Mouse (Mus musculus): ENCODE data around the gene Gramd1b.

The Gramd1b gene

DNA sequence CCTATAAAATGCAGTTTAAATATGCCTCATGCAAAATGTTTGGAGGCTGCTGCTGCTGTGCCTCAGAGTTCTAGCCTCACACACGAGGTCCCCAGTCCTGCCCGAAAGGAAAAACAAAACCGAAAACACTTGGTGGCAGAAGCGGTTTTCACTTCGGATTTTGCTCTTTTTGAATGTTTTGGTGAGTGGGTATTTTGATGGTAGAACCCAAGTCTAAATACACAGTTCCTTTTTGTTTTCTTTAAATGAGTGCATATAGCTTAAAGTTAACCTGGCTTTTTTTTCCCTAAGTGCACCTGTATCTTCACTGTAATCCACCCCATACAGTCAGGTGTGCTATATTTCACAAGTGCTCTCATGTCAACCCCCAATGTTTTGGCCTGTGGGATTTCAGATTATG, 174.8 kb downstream of the Gramd1b start:
- DNase-seq: no peak

DNA sequence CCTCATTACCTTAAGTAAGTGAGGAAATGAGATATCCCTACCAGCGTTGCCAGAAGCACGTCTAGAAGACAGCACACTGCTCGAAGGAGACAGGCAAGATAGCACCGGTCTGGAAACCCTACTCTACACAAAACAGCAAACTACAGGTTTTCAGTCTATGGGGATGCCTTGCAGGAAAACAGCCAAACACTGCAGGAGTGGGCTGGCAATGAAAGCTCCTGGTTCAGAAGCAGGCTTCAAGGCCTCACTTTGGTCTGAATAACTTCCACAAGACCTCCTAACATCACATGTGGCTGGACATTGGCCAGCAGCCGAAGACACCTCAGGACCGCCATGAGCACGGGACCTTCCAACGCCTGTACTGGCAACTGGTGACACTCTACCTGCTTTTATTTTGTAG, 175.8 kb downstream of the Gramd1b start:
- DNase-seq: no peak

DNA sequence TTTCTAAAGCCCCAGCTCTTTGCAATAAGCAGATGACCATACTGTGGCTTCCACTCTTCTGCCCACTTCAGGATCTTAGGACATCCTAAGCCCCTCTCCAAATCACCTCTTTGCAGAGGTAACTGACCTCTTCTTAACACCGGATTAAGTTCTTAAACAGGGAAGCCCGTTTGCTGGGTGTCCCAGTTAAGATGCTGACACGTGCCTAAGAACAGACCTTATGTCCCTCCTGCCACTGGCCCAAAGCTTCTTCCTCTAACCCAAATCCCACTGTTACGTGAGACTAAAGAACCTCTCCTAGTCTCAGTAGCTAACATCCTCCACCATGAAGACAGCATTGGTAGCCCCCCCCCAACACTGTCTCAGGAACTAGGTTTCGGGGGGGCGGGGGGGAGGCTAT, 177.6 kb downstream of the Gramd1b start:
- DNase-seq: no peak

DNA sequence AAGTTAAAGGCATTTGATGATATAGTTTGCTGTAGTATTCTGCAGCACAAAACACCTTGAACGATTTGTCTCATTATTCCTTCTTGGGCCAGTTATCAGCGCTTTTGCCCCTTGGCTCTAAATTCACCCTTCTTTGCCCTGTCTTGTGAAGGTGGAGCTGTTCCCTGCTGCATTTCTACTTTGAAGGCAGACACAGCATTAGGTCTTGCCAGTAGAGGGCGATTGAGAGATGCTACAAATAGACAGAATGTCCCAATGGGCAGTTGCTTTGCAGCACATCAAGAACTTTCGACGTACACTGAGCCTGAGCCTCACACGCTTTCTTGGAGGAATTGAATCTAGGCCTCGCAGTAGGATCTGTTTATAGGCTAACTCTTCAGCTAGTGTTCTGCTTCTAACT, 180.5 kb downstream of the Gramd1b start:
- peak; percentile 80 for DNase-seq

DNA sequence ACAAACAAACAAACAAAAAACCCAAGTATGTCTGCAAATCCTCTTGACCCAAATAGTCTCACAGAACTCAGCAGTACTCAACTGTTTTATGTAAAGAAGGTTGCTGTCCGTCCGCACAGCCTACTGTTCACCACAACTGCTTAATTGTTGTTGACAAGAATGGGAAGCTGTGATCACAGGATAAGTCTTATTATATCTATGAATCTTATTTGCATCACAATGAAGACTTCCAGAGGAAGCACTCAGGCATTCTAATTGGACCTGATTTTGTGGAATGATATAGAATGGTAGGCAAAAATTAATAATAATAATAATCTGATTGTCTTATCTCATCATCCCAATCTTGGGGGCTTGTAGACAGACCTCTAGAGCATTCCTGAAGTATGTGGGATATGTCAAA, 181.1 kb downstream of the Gramd1b start:
- DNase-seq: no peak

DNA sequence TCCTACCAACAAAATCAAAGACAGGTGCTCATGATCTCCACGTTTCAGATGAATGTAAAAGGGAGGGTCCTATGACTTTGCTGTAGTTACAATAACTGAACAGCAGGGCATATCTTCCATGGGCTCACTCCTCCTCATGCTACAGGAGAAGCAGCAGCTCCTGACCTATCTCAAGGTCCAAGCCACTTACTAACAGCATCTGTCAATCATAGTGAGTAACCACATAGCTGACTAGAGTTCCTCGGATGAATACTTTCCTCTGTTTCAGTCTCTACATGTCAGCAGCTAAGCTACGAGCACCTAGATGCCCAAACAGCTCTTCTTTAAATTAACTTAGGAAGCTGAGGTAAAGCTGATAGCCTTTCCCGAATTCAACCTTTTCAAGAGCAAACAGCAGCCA, 181.6 kb downstream of the Gramd1b start:
- DNase-seq: no peak

DNA sequence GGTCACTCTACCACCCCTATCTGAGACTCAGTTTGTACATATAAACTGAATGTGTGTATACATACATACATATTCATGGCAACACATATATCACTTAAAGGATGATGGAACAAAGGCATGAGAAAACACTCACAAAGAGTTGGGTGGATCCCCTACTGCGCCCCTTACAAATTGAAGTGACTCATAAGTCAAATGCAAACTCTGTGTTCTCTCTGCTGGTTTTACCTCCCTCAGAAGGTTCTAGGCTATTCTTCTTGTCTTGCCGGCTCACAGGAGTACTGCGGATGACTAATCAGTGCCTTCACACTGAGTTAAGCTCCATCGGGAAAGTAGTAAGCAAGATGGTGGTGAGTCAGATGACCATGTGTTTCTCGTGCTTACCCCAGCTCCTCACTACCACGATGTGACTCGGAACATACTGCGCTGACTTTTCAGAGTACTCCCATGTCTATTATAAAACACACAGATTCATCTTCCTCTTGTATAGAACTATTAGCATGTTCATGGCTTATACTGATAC, 182.4 kb downstream of the Gramd1b start:
- no peak for DNase-seq

DNA sequence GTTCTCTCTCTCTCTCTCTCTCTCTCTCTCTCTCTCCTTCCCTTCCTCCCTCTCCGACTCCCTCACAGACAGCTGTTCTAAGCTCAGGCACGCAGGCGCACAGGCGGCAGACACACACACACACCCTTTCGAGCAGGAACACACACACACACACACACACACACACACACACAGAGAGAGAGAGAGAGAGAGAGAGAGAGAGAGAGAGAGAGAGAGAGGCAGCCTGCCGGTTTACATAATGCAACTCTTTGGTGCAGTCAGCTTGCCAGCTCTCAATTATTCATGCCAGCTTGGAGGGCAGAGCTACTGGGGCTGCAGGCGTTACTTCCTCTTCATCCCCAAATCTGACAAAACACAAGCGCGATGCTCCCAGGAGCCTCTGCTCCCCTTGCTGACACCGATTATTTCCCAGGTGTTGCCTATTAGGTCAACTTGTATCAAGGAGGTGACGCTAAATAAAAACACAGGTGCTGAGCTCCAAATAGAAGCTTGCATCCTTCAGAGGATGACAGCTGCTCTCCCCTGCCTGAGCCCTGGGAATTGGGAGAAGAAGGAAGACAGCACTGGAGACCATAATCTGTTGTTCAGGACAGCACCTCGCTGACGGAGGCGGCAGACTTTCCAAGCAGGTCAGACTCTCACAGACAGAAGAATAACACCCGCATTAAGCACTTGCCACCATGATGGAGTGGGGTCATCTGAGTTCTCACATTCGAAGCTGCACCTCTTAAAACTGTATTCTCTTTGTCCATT, 184.8 kb downstream of the Gramd1b start:
- DNase-seq: peak; percentile 58

DNA sequence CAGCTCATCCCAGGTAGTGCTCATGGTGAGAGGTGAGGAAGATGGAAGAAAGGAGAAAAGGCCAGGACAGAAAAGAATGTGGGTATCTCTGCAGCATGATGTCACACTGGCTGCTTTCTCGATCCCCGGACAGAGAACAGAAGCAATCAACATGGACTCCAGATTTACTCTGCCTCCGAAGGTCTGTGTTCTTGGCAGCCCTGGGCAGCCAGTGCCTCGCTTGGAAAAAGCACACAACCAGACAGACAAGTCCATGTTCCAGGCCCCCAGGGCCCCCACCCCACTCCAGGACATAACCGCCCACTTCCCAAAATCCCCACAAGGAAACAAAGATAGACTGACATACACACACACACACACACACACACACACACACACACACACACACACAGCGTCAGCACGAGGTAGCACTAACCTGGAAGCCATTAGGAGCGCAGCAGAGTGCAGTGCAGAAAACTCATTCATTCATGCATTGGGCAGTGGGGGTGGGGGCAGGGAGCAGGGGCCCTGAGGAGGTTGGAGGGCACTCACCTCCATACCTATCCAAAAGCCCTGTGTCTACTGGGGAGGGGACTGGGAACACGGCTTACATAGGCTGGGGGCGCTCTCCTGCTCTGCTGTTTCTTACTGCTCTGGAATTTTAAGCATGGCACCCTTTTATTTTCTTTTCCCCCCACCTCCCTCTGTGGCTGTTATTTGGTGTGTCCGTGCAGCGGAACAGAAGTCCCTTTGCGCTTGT, 185.5 kb downstream of the Gramd1b start:
- DNase-seq: peak; percentile 43

DNA sequence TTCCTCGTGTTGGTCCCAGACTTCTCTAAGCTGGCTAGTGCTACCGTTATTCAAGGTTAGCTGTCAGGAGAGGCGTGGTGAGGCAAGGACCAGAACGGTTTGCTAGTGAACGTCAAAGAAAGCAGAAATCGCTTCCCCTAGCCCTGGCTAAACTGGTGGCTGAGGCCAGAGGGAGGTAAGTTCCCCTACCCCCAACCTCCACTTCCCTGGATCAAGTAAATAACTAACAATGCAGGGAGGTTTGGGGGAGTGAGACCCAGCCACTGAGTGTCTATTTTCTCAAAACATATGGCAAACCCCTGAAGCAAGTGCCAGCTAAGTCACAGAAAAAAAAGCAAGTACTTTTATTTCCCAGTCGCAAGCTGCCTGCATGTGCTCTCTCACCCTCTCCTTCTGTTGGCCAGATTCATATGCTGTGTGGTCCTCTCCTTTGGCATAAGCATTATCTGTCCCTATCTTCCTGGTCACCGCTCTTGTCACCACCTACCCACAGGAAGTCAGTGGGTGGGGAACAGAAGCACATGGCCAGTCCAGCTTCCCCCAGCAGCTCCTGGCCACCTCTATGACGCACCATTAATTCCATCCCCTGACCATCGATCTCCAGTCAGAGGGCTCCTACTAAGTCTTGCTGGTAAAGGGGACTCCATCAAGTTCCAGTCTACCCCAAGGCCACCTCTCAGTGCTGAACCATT, 186.2 kb downstream of the Gramd1b start:
- no peak for DNase-seq

DNA sequence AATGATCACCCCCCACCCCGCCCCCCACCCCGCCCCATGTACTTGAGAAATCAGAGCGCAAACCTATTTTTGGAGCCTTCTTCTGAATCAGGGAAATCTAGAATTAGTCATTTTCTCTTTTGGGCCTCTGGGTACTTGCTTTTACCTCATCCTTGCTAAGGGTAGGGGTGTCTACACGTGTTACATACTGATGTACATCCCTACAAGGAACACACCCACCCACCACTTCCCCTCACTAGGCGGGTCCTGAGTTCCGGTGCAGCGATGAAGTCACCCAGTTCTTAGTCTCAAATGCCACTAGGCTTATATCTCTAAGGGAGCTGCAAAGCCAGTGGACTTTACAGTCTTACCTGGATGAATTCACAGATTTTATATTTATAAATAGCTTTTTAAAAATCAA, 187.4 kb downstream of the Gramd1b start:
- DNase-seq: no peak

DNA sequence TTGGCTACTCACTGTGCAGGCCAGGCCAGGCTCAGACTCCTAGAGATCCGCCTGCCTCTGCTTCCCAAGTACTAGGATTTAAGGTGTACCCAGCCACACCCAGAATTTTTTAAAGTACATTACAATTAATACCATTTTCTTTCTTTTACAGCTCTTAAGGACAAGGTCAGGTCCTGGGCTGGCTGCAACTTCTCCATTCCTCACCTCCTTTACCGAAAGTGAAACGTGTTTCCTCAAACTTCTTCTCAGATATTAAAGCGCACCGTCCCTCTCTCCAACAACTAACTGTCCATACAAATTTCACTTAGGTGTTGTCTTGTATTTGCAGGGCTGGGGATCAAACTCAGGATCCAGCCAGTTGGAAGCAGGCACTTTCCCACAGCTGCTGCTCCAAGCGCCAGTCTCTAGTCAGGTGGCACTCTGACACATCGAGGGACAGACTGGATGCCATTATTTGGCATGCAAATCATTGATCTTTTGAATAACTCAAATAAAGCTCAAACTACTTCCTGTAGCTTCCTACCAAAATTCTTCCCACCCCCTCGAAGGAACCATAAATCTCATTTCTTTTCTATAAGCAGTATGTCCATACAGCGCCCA, 188.0 kb downstream of the Gramd1b start:
- no peak for DNase-seq

DNA sequence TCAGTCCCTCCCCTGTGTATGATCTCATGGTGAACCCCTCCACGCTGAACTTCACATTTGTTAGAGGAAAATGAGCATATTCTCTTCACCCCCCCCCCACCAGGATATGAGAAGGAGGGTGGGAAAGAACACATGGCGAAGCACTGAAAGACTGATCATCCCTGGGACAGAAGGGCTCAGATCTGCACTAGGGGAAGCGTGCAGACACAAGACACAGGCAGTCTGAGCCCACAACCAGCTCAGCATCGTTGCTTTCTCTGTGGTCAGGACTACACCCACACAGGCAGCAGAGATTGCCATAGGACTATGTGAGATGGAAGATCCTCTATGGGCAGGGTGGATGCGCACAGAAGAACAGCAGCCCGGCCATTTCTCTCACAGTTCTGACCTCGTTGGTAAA, 189.1 kb downstream of the Gramd1b start:
- DNase-seq: no peak

DNA sequence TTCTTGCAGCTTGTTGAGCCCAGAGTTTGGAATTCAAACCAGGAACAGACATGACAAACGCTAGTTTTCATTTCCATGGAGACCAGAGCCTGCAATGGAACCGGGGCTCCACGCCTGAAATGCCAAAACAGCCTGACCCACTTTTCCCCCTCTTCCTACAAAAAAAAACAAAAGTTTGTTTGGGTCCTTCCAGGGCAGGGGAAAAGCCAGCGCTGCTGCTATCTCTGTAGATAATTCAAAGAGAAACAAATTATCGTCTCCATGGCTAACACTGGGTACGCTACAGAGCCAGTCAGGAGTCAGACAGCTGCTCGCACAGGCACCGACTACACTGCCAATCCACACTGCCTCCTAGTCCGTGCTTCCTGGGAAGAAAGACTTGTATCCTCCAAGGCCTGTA, 191.6 kb downstream of the Gramd1b start:
- no peak for DNase-seq

DNA sequence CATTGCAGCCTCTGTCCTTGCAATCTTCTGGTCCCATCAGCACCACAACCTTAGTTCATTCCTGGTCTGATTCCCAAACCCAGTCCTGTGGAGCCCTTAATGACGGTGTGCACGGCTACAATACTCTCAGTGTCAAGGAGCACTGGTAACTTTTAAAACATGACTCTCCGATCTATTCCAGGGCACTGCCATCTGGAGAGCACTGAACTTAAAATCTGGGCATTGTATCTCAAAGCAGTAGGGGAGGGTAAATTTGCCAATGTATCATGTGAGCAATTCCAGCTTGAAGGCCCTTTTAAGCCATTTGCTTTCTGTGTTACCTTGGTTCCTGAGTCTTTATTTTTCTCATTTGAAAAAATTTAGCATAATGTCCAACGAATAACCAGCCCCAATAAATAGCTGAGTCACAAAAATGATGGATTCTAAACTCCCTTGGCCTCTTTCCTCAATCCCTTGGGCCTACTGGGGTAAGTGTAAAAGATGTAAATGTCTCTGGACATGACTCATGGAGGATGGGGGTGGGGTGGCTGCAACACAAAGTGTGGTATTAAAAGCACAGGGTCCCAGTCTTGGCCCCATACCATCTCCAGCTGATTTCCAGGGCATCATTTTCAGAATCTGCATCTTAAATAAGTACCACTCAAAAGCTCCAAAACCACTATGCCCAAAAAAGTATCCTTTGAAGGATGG, 193.9 kb downstream of the Gramd1b start:
- DNase-seq: no peak

DNA sequence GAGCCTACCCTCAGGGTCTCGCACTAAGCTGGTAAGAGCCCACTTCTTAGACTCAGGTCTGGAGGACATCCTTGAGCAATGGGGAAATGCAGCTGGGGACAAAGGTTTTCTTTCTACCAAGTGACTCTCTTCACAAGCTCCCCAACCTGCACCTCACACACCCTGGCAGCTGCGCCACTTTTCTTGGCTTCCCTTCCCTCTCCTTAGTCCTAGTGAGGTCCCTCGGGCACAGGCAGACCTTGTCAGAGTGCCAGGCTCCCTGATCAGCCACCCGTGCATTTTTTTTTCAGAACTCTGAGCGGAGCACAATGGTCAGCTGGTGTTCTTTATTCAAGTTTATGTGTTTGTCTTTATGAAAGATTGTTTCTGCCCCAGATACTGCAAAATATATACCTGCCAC, 194.5 kb downstream of the Gramd1b start:
- DNase-seq: no peak

DNA sequence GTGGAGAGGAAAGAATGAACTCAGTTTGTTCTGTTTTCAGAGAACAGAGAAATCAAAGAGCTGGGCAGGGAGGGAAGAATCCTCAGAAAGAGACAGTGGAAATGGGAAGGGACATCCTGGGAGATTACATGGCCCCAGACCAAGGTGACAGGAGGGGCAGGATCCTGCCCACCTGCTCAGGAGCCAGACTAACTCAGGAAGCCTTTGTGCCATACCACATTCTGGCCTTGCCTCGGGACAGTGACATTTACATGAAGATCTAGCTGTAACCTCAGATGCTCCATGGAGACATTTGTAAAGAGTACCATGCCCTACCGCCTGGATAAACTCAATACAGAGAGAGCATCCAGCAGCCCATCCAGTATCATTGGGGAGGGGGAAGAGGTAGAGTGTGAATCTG, 196.6 kb downstream of the Gramd1b start:
- DNase-seq: no peak

DNA sequence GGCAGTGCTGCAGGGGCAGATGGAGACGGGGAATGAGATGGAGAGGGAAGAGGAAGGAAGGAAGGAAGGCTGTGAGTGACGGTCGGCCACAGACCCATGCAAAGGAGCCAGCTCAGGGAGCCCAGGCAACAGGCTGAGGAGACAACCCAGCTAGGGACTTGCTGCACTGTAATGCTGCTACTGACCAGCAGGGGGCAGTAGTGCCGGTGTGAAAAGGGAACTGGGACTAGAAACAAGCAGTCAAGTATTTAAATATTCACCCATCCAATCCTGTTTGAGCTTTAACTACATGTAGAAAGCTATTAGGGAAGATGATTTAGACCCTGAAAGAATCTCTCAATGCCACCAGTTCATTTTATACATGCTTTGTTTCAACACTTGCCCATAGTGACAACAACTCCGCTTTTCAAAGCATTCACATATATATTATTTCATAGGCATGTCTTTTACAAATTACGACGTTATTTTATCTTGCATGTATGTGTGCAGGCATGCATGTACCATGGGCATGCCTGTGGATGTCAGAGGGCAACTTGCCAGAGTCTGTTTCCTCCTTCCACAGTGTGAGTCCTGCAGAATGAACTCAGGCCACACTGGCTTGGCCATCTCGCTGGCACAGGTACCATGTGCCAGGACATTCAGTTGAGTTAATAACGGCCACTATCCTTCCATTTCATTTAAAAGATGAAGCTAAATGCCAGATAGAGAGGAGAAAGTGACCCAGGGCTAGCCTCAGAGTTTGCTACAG, 197.4 kb downstream of the Gramd1b start:
- peak; percentile 62 for DNase-seq

DNA sequence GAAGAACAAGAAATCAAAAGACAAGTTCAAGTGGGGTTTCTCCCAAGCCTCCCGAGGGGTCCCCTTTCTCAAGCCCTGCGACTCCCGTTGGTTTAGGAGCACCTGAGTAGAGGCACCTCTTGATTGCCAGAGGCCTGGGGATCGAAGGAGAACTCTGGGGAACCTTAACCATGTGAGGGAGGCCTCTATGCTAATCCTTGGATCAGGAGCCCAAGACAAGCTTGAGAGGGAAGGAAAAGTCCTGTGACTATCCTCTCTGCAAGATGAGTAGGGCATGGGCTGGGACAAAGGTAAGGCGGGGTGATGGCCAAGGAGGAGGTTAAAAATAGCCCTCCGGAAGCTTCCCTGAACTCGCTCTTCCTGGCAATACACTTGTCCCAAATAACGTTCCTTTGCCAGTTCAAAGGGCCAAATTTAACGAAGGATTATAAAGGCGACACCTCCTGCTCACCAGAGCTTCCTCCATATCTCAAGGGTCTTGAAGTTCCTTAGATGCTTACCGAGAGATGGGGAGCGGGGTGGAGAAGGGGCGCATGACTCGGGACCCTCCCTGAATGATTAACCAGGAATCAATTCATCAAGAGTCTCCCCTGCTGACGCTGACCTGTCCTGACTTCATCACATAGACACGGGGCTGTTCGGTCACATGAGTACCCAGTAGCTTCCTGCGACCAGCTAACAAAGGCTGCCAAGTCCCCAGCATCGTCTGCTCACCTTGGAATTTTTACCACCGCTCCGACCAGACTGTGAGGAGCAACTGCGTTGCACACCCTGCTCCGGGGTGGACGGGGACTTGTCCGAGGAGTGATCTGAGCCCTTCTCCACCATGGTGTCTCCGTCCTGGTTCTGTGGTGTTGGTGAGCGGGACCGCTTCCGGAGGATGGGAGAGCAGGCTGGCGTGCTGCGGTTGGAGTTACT, 198.2 kb downstream of the Gramd1b start:
- no peak for DNase-seq

DNA sequence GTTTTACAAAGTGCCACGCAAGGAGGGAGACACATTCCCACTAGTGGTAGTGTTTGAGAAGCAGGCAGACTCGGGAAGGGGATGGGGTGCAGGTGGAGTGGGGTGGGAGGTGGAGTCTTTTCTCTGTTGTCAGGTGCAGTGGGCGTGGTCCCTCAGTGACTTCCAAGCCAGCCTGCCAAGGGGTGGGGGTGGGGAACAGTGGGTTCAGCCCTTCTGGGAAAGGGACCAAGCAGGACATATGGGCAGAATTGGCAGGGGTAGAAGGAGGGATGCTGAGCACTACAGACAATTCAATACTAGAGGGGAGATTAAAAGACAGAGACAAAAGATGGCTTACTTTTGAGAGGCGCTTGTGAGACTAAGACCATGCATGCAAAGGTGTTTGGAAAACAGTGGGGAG, 198.9 kb downstream of the Gramd1b start:
- no peak for DNase-seq

Measured in embryo, embryonic 11 days (tissue).